Mouse (Mus musculus) spleen, postnatal 10 days (tissue): ENCODE data around the gene Erf.

ENCODE experiments used
- DNase-seq, 2 experiments: peaks; one replicate each; pipeline ENCODE4 v3.0.0; 2021 to 2022; ENCODE audit warnings: low spot score in 2 of 2

The Erf gene

DNA sequence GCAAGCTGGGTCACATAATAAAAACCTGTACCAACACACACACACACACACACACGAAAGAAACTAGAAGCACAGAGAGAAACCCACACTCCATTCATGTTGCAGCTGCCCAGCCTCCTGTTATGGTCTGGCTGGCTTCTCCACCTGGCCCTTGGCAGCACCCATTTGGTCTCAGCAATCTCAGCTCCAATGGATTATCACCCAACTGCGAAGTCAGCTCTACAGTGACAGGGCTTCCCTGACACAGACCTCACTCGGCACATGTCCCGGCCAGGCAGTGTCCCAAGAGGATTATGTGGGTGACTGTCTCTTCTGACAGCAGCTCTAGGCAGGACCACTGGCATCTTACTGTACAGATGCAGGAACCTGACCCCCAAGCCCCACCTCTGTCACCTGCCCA is 40.1 kb downstream of the Erf start:
- DNase-seq = no peak

DNA sequence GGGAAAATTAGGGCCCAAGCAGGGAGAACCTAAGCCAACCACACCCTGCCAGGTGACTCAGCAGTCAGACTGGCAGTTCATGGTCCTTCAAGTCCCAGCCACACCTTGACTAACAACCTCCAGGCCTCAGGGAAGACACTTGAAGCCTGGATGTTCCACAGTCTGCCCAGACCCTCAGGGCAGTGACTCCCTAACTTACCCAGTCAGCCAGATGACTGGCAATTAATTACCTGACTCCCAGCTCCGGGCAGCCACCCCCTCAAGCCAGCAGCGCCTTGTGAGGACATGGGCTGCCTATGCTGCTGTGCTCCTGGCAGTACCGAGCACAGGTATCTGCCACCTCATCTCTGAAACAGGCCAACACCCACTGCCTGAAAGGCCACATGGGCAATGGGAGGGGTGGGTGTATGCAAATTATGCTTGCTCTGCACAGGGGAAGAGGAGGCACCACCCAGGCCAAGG is 41.4 kb downstream of the Erf start:
- DNase-seq = peak; percentile 51 to 62

- DNase-seq = peak; percentile 7 to 39
Measured at GRCm38 (mm10) chr7:25206094-25206830, 44.3 kb downstream of the Erf start.

GRCm38 (mm10) chr7:25205355-25206093 is 45.0 kb downstream of the Erf start:
- peak; percentile 50 to 73 for DNase-seq

GRCm38 (mm10) chr7:25203624-25204023 is 46.9 kb downstream of the Erf start:
- DNase-seq = peak in 1 of 2 experiments; percentile 9

DNA sequence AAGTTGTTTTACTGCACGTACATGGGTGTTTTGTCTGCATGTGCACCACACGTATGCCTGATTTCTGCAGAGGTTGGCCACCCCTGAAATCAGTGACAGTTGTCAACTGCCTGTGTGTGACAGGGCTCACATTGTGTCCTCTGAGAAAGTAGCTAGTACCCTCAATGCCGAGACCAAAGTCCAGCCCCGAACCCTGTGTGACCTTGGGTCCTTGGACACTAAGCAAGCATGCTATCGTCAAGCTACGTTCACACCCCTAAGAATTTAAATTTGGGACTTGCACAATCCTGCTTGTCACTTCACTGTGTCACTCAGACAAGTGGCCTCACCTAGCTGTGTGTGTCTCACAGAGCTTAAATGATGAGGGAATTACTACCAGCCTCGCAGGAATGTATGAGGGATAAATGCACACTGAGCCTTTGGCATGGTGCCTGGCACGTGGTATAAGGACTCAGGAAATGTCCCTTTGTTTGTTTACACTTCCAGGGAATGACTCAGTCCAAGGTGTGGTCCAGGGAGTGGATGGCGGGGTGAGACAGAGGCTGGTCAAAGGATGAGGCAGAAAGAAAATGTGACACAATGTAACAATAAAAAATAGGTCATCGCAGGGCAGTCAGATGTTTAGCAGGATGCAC is 53.1 kb downstream of the Erf start:
- DNase-seq = no peak

GRCm38 (mm10) chr7:25196107-25196506 is 54.5 kb downstream of the Erf start:
- DNase-seq = no peak

DNA sequence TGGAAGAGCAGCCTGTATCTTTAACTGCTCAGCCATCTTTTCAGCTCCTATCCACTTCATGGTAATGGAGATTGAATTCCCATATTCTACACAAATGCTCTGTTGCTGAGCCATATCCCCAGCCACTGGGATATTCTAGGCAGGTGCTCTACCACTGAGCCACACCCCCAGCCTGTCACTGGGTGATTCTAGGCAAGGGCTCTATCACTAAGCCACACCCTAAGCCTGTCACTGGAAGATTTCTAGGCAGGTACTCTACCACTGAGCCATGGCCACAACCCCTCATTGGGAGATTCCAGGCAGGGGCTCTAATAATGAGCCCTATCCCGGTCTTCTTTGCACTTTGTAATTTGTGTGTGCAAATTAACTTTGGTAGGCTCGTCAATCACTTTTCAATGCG is 55.4 kb downstream of the Erf start:
- DNase-seq = peak in 1 of 2 experiments; percentile 36
